Mouse (Mus musculus): ENCODE results near the gene Apoa5. TPM values are rescaled to one million over a fixed set of nuclear protein-coding genes. Genes with fewer than 3 reads are reported as not detected.
"Not testable (repeated sequence)": the region's sequence is repeated elsewhere in the genome, so short reads cannot be mapped to it uniquely, and the experiment has no call there.

Apoa5 gene
- polyA plus RNA-seq, 1 experiment from 2014 or later = 0.38 TPM

DNA sequence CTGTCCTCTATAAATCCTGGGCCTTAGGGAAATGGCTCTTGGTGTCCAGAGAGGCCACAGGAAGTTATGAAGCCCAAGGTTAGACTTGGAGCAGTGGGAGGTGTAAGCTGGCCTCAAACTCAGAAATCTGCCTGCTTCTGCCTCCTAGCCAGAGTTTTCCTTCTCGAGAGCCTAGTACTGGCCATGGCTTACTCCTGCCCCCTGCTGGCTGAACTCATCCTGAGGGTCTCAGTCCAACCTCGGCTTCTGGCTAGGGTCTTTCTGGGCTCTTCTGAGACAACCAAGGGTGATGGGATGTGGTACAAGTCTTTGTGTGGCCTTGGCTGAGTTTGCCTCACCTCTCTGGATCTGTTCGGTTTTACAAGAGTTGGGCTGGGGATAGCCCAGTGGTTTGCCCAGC is 49.5 kb downstream of the Apoa5 start:
- H3K4me1 ChIP-seq (replicated peaks) = no peaks in the 10 kb centered on the region
- no peaks in the 10 kb centered on the region for H3K36me3 ChIP-seq
- H3K4me3 ChIP-seq (replicated peaks) = no peak overlapping the region
- H3K27me3 ChIP-seq (replicated peaks) = no peaks in the 10 kb centered on the region
- no peaks in the 10 kb centered on the region for H3K9me3 ChIP-seq
- no peak overlapping the region for H3K27ac ChIP-seq
- no peak overlapping the region for H3K4me2 ChIP-seq (replicated peaks)
- no peak overlapping the region for H3K9ac ChIP-seq
- ATAC-seq = no peak
- WGBS = 90% methylated on average over 3 of the region's 3 CpGs

GRCm38 (mm10) chr9:46319886-46320285 is 51.5 kb downstream of the Apoa5 start, which contains the start of gene 4931429L15Rik:
TSS of gene 4931429L15Rik (minus strand) at chr9:46319986.
- not testable (repeated sequence) for H3K9ac ChIP-seq; H3K9me3 ChIP-seq; H3K36me3 ChIP-seq; H3K4me3 ChIP-seq (replicated peaks); H3K4me2 ChIP-seq (replicated peaks); H3K27ac ChIP-seq; H3K4me1 ChIP-seq (replicated peaks); H3K27me3 ChIP-seq (replicated peaks); ATAC-seq
- WGBS = 80% methylated on average over 6 of the region's 6 CpGs

DNA sequence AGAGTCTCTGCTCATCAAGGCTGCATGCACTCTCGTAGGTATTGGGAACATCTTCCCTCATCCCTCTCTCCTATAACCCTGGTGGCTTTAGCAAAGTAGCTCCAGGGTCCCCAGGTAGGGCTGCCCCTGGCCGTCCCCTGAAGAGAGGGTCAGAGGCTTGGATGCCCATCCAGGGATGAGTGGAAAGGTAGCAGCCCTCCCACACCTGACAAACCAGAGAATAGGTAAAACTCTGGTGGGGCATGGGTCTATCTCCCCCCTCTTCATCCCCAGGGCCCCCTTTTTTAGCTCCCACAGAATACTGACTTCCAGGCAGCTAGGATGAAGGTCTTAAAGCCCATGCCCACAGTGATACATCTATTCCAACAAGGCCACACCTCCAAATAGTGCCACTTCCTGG is 52.0 kb downstream of the Apoa5 start:
- ATAC-seq = no peak
- Histone ChIP-seq H3K36me3 (no peaks in the 10 kb centered on the region), H3K27me3 (replicated peaks) (no peaks in the 10 kb centered on the region), H3K9ac (no peak overlapping the region), H3K4me3 (replicated peaks) (no peak overlapping the region), H3K27ac (no peak overlapping the region), H3K4me1 (replicated peaks) (no peaks in the 10 kb centered on the region), H3K4me2 (replicated peaks) (no peak overlapping the region), H3K9me3 (no peaks in the 10 kb centered on the region)
- 82% methylated on average over 2 of the region's 2 CpGs for WGBS

Other genes with a start within 250 kb of the Apoa5 start
- 1,502 and 1,827 TPM in 2 replicates for gene Apoa1, start 40.1 kb upstream of the Apoa5 start, polyA plus RNA-seq (2015; fragmentation: Nextera tagmentation; extraction: Ambion mirVana)
- 247 and 325 TPM in 2 replicates for gene Apoc3, start 33.0 kb upstream of the Apoa5 start, polyA plus RNA-seq (2015; fragmentation: Nextera tagmentation; extraction: Ambion mirVana)
- 576 and 837 TPM in 2 replicates for gene Apoa4, start 27.9 kb upstream of the Apoa5 start, polyA plus RNA-seq (2015; fragmentation: Nextera tagmentation; extraction: Ambion mirVana)
- 57.2 and 63.2 TPM in 2 replicates for gene Zpr1, start 4.4 kb downstream of the Apoa5 start, polyA plus RNA-seq (2015; fragmentation: Nextera tagmentation; extraction: Ambion mirVana)
- gene Bud13, start 14.4 kb downstream of the Apoa5 start, polyA plus RNA-seq (2015; fragmentation: Nextera tagmentation; extraction: Ambion mirVana) = 19.7 and 20.0 TPM in 2 replicates
- gene 4931429L15Rik, start 51.4 kb downstream of the Apoa5 start, polyA plus RNA-seq (2015; fragmentation: Nextera tagmentation; extraction: Ambion mirVana) = not detected in 2 replicates